Mouse (Mus musculus): ENCODE measurements around the gene Map3k13.

- TF ChIP-seq CTCF (IDR thresholded peaks at IDR 0.05; ENCODE audit: low read depth, low read length): no peak
- no peak for TF ChIP-seq EP300 (IDR thresholded peaks at IDR 0.05; ENCODE audit: insufficient read depth, low read depth, low read length)
- no peak for TF ChIP-seq POLR2A (IDR thresholded peaks at IDR 0.05; ENCODE audit: insufficient read depth, low read length)
Measured at GRCm38 (mm10) chr16:21970536-21970935, 176.4 kb downstream of the Map3k13 start.

Data from ES-Bruce4 (cell line).